Mouse (Mus musculus): Measurements from ENCODE around the gene Commd8. TPM values are rescaled to one million over a fixed set of nuclear protein-coding genes. Genes with fewer than 3 reads are reported as not detected.

Gene Commd8
- polyA plus RNA-seq, 1 experiment from 2014 or later, result 161 TPM

GRCm38 (mm10) chr5:72191932-72192331 is 23.9 kb upstream of the Commd8 start:
- no peaks in the 10 kb centered on the region for H3K9me3 ChIP-seq
- ATAC-seq (ENCODE audit: low FRiP score), result no peak
- H3K4me1 ChIP-seq (replicated peaks), result no peaks in the 10 kb centered on the region
- H3K9ac ChIP-seq, result no peak overlapping the region
- H3K4me2 ChIP-seq, result no peak overlapping the region
- H3K27ac ChIP-seq, result no peak overlapping the region
- no peaks in the 10 kb centered on the region for H3K27me3 ChIP-seq
- 86% methylated on average over 5 of the region's 5 CpGs for WGBS
- H3K4me3 ChIP-seq, result no peak overlapping the region
- no peaks in the 10 kb centered on the region for H3K36me3 ChIP-seq

GRCm38 (mm10) chr5:72191154-72191553 is 23.2 kb upstream of the Commd8 start:
- ATAC-seq (ENCODE audit: low FRiP score), result no peak
- H3K4me3 ChIP-seq, result no peak overlapping the region
- no peaks in the 10 kb centered on the region for H3K36me3 ChIP-seq
- H3K9me3 ChIP-seq, result no peaks in the 10 kb centered on the region
- no peaks in the 10 kb centered on the region for H3K4me1 ChIP-seq (replicated peaks)
- H3K27ac ChIP-seq, result no peak overlapping the region
- no peak overlapping the region for H3K9ac ChIP-seq
- H3K4me2 ChIP-seq, result no peak overlapping the region
- no peaks in the 10 kb centered on the region for H3K27me3 ChIP-seq
- WGBS, result 82% methylated on average over 7 of the region's 7 CpGs

- no peak for ATAC-seq (ENCODE audit: low FRiP score)
- no peak overlapping the region for H3K9ac ChIP-seq
- 90% methylated on average over 13 of the region's 13 CpGs for WGBS
- H3K9me3 ChIP-seq, result no peaks in the 10 kb centered on the region
- H3K4me1 ChIP-seq (replicated peaks), result no peaks in the 10 kb centered on the region
- no peaks in the 10 kb centered on the region for H3K36me3 ChIP-seq
- H3K27ac ChIP-seq, result no peak overlapping the region
- no peaks in the 10 kb centered on the region for H3K27me3 ChIP-seq
- no peak overlapping the region for H3K4me2 ChIP-seq
- no peak overlapping the region for H3K4me3 ChIP-seq
These were observed 16.6 kb upstream of the Commd8 start for GRCm38 (mm10) chr5:72184437-72185100.

GRCm38 (mm10) chr5:72183929-72184328 is 15.9 kb upstream of the Commd8 start:
- Histone ChIP-seq H3K27ac (no peak overlapping the region), H3K4me2 (no peak overlapping the region), H3K9me3 (no peaks in the 10 kb centered on the region), H3K4me1 (replicated peaks) (no peaks in the 10 kb centered on the region), H3K4me3 (no peak overlapping the region), H3K9ac (no peak overlapping the region), H3K36me3 (no peaks in the 10 kb centered on the region), H3K27me3 (no peaks in the 10 kb centered on the region)
- WGBS, result 93% methylated on average over 6 of the region's 6 CpGs
- ATAC-seq (ENCODE audit: low FRiP score), result no peak

GRCm38 (mm10) chr5:72182804-72183203 is 14.8 kb upstream of the Commd8 start:
- no peaks in the 10 kb centered on the region for H3K4me1 ChIP-seq (replicated peaks)
- no peak overlapping the region for H3K4me2 ChIP-seq
- no peaks in the 10 kb centered on the region for H3K36me3 ChIP-seq
- no peak for ATAC-seq (ENCODE audit: low FRiP score)
- WGBS, result 90% methylated on average over 4 of the region's 4 CpGs
- no peaks in the 10 kb centered on the region for H3K9me3 ChIP-seq
- no peak overlapping the region for H3K4me3 ChIP-seq
- H3K27ac ChIP-seq, result no peak overlapping the region
- no peaks in the 10 kb centered on the region for H3K27me3 ChIP-seq
- H3K9ac ChIP-seq, result no peak overlapping the region

GRCm38 (mm10) chr5:72181194-72181593 is 13.2 kb upstream of the Commd8 start:
- WGBS, result 72% methylated on average over 1 of the region's 1 CpGs
- H3K27me3 ChIP-seq, result no peaks in the 10 kb centered on the region
- H3K4me1 ChIP-seq (replicated peaks), result no peaks in the 10 kb centered on the region
- no peak overlapping the region for H3K4me3 ChIP-seq
- no peaks in the 10 kb centered on the region for H3K36me3 ChIP-seq
- H3K27ac ChIP-seq, result no peak overlapping the region
- no peak for ATAC-seq (ENCODE audit: low FRiP score)
- no peak overlapping the region for H3K9ac ChIP-seq
- H3K9me3 ChIP-seq, result no peaks in the 10 kb centered on the region
- H3K4me2 ChIP-seq, result no peak overlapping the region

GRCm38 (mm10) chr5:72175530-72175929 is 7.5 kb upstream of the Commd8 start:
- H3K4me2 ChIP-seq, result peak overlapping the region; percentile 41
- peak; percentile 63 for ATAC-seq (ENCODE audit: low FRiP score)
- H3K27ac ChIP-seq, result peak overlapping the region; percentile 76
- H3K36me3 ChIP-seq, result no peaks in the 10 kb centered on the region
- WGBS, result 17% methylated on average over 7 of the region's 7 CpGs
- peaks cover 5% of the 10 kb centered on the region for H3K4me1 ChIP-seq (replicated peaks)
- no peaks in the 10 kb centered on the region for H3K9me3 ChIP-seq
- H3K27me3 ChIP-seq, result no peaks in the 10 kb centered on the region
- H3K4me3 ChIP-seq, result peak overlapping the region; percentile 16; the same call in 1 of the 2 replicates
- no peak overlapping the region for H3K9ac ChIP-seq

- Histone ChIP-seq H3K36me3 (no peaks in the 10 kb centered on the region), H3K9me3 (no peaks in the 10 kb centered on the region), H3K9ac (no peak overlapping the region), H3K27me3 (no peaks in the 10 kb centered on the region), H3K4me1 (replicated peaks) (peaks cover 5% of the 10 kb centered on the region), H3K4me2 (peak overlapping the region; percentile 41), H3K27ac (no peak overlapping the region), H3K4me3 (0 out of 2 replicates have a peak overlapping the region, but pooled peaks have one; percentile 16)
- no peak for ATAC-seq (ENCODE audit: low FRiP score)
- WGBS, result 73% methylated on average over 4 of the region's 4 CpGs
These were observed 7.1 kb upstream of the Commd8 start for GRCm38 (mm10) chr5:72175050-72175449.

- 79% methylated on average over 1 of the region's 1 CpGs for WGBS
- no peak for ATAC-seq (ENCODE audit: low FRiP score)
- H3K27me3 ChIP-seq, result no peaks in the 10 kb centered on the region
- H3K4me2 ChIP-seq, result no peak overlapping the region
- no peaks in the 10 kb centered on the region for H3K9me3 ChIP-seq
- H3K4me3 ChIP-seq, result no peak overlapping the region
- H3K27ac ChIP-seq, result no peak overlapping the region
- H3K36me3 ChIP-seq, result no peaks in the 10 kb centered on the region
- H3K9ac ChIP-seq, result no peak overlapping the region
- H3K4me1 ChIP-seq (replicated peaks), result peaks cover 5% of the 10 kb centered on the region
These were observed 5.5 kb upstream of the Commd8 start for GRCm38 (mm10) chr5:72173521-72173920.

GRCm38 (mm10) chr5:72172675-72173074 is 4.7 kb upstream of the Commd8 start:
- peaks cover 5% of the 10 kb centered on the region for H3K4me1 ChIP-seq (replicated peaks)
- no peaks in the 10 kb centered on the region for H3K36me3 ChIP-seq
- no peaks in the 10 kb centered on the region for H3K9me3 ChIP-seq
- ATAC-seq (ENCODE audit: low FRiP score), result no peak
- H3K27me3 ChIP-seq, result no peaks in the 10 kb centered on the region
- 36% methylated on average over 3 of the region's 3 CpGs for WGBS
- no peak overlapping the region for H3K4me3 ChIP-seq
- no peak overlapping the region for H3K27ac ChIP-seq
- no peak overlapping the region for H3K9ac ChIP-seq
- no peak overlapping the region for H3K4me2 ChIP-seq

GRCm38 (mm10) chr5:72170067-72170466 is 2.1 kb upstream of the Commd8 start:
- Histone ChIP-seq H3K36me3 (no peaks in the 10 kb centered on the region), H3K27me3 (no peaks in the 10 kb centered on the region), H3K27ac (no peak overlapping the region), H3K9me3 (no peaks in the 10 kb centered on the region), H3K4me3 (no peak overlapping the region), H3K4me1 (replicated peaks) (peaks cover 16% of the 10 kb centered on the region), H3K4me2 (no peak overlapping the region), H3K9ac (no peak overlapping the region)
- no peak for ATAC-seq (ENCODE audit: low FRiP score)
- 74% methylated on average over 6 of the region's 6 CpGs for WGBS

- no peaks in the 10 kb centered on the region for H3K27me3 ChIP-seq
- H3K4me3 ChIP-seq, result peak overlapping the region; percentile 76
- no peak overlapping the region for H3K27ac ChIP-seq
- peak; percentile 83 for ATAC-seq (ENCODE audit: low FRiP score)
- WGBS, result 2% methylated on average over 4 of the region's 4 CpGs
- H3K36me3 ChIP-seq, result peaks cover 6% of the 10 kb centered on the region
- H3K9me3 ChIP-seq, result no peaks in the 10 kb centered on the region
- peaks cover 19% of the 10 kb centered on the region for H3K4me1 ChIP-seq (replicated peaks)
- H3K9ac ChIP-seq, result no peak overlapping the region
- peak overlapping the region; percentile 84 for H3K4me2 ChIP-seq
These were observed 264 bp upstream of the Commd8 start for GRCm38 (mm10) chr5:72168285-72168621.

- Histone ChIP-seq H3K4me1 (replicated peaks) (peaks cover 19% of the 10 kb centered on the region), H3K4me3 (no peak overlapping the region), H3K4me2 (no peak overlapping the region), H3K9me3 (no peaks in the 10 kb centered on the region), H3K36me3 (peaks cover 38% of the 10 kb centered on the region), H3K27me3 (no peaks in the 10 kb centered on the region), H3K27ac (no peak overlapping the region), H3K9ac (no peak overlapping the region)
- ATAC-seq (ENCODE audit: low FRiP score), result no peak
- WGBS, result 76% methylated on average over 7 of the region's 7 CpGs
These were observed 3.6 kb downstream of the Commd8 start for GRCm38 (mm10) chr5:72164386-72164785.

Measured in hindbrain, embryonic 13.5 days (tissue).